Mouse (Mus musculus) forebrain, postnatal 0 days (tissue): ENCODE results near the gene Cfap73. TPM values are rescaled to one million over a fixed set of nuclear protein-coding genes. Genes with fewer than 3 reads are reported as not detected.

Experiments used
- ATAC-seq: fragments of 200-750 bp; cut with Nextera tagmentation; 2 replicates; pipeline ENCODE4 v1.8.0; 2017; ENCODE audit warnings: mild to moderate bottlenecking, moderate library complexity
- DNase-seq: peaks from one replicate; pipeline ENCODE4 v3.0.0-alpha.2; 2015
- H3K27ac ChIP-seq: fragments of 300-500 bp; sonication (generic); 2 replicates; pipeline ENCODE4 v1.5.1; 2014; ENCODE audit warnings: low read depth, mild to moderate bottlenecking, antibody characterized with exemption, low read length, moderate library complexity, mixed read lengths
- H3K27me3 ChIP-seq: fragments of 300-500 bp; sonication (generic); 2 replicates; pipeline ENCODE4 v1.6.1; 2014; ENCODE audit warnings: mild to moderate bottlenecking, low read length, mixed read lengths; ENCODE audit not compliant: insufficient read depth
- H3K36me3 ChIP-seq: fragments of 300-500 bp; sonication (generic); 2 replicates; pipeline ENCODE4 v1.6.1; 2014; ENCODE audit warnings: mild to moderate bottlenecking, moderate library complexity; ENCODE audit not compliant: insufficient read depth
- H3K4me1 ChIP-seq: fragments of 300-500 bp; sonication (generic); 2 replicates; pipeline ENCODE4 v1.6.1; 2014; ENCODE audit warnings: antibody characterized with exemption; ENCODE audit not compliant: insufficient read depth
- H3K4me2 ChIP-seq: fragments of 300-500 bp; sonication (generic); 2 replicates; pipeline ENCODE4 v1.6.1; 2014; ENCODE audit warnings: low read depth, mild to moderate bottlenecking, moderate library complexity
- H3K4me3 ChIP-seq: fragments of 300-500 bp; sonication (generic); 2 replicates; pipeline ENCODE4 v1.5.1; 2014; ENCODE audit warnings: low read depth, low read length, mixed read lengths
- H3K9ac ChIP-seq: fragments of 300-500 bp; sonication (generic); 2 replicates; pipeline ENCODE4 v1.6.1; 2014; ENCODE audit warnings: mild to moderate bottlenecking
- H3K9me3 ChIP-seq: fragments of 300-500 bp; sonication (generic); 2 replicates; pipeline ENCODE4 v1.6.1; 2016; ENCODE audit warnings: low read length
- CTCF ChIP-seq: sonication (generic); IDR thresholded peaks from 2 replicates; pipeline ENCODE4 v1.5.1; 2016; ENCODE audit warnings: antibody characterized with exemption, control low read depth, low read depth
- WGBS: fragments of 180-500 bp; shearing (Covaris S2); extraction: QIAGEN DNeasy Blood & Tissue Kit; methylation state at CpG from one replicate; pipeline ENCODE4 v1.1.7; 2014; 5-methylcytosine and 5-hydroxymethylcytosine counted together
- polyA plus RNA-seq: library from polyadenylated mRNA; unstranded; fragments of >200 nt; fragmentation: Nextera tagmentation; extraction: Ambion mirVana; gene quantifications from 2 replicates; pipeline ENCODE4 v1.2.1, GENCODE M21; 2015
- total RNA-seq: library from RNA; depleted of rRNA; stranded (reverse); fragments of >200 nt; gene quantifications from 2 replicates; pipeline ENCODE4 v1.2.3, GENCODE M21; 2014

Cfap73 gene
- total and polyA plus RNA-seq, 2 experiments from 2014 or later = 1.2 to 1.9 TPM

- Histone ChIP-seq H3K9me3 (no peaks in the 10 kb centered on the region), H3K4me3 (no peak overlapping the region), H3K27ac (no peak overlapping the region), H3K36me3 (no peaks in the 10 kb centered on the region), H3K27me3 (no peaks in the 10 kb centered on the region), H3K4me1 (peaks cover 5% of the 10 kb centered on the region; the same call in 1 of the 2 replicates), H3K9ac (no peak overlapping the region), H3K4me2 (no peak overlapping the region)
- ATAC-seq (no peak), DNase-seq (no peak)
- TF ChIP-seq CTCF = no peak
- WGBS = 79% methylated on average over 25 of the region's 25 CpGs
Observed at GRCm38 (mm10) chr5:120606590-120607200, 27.3 kb downstream of the Cfap73 start.

- peak overlapping the region; percentile 65 for H3K4me2 ChIP-seq
- no peak overlapping the region; the same call in 1 of the 2 replicates for H3K9ac ChIP-seq
- H3K27ac ChIP-seq = peak overlapping the region; percentile 79
- no peaks in the 10 kb centered on the region for H3K36me3 ChIP-seq
- ATAC-seq (peak; percentile 88), DNase-seq (peak; percentile 96)
- 1% methylated on average over 8 of the region's 8 CpGs for WGBS
- H3K4me3 ChIP-seq = peak overlapping the region; percentile 41
- TF ChIP-seq CTCF = peak; percentile 95
- H3K27me3 ChIP-seq = no peaks in the 10 kb centered on the region
- H3K9me3 ChIP-seq = no peaks in the 10 kb centered on the region
- no peaks in the 10 kb centered on the region for H3K4me1 ChIP-seq
Observed at GRCm38 (mm10) chr5:120605688-120606087, 28.3 kb downstream of the Cfap73 start.

GRCm38 (mm10) chr5:120605241-120605661 is 28.8 kb downstream of the Cfap73 start:
- TF ChIP-seq CTCF = no peak
- H3K36me3 ChIP-seq = no peaks in the 10 kb centered on the region
- H3K4me3 ChIP-seq = peak overlapping the region; percentile 41
- H3K4me1 ChIP-seq = no peaks in the 10 kb centered on the region
- peak overlapping the region; percentile 65 for H3K4me2 ChIP-seq
- peak; percentile 75 for ATAC-seq
- no peaks in the 10 kb centered on the region for H3K9me3 ChIP-seq
- whole genome bisulfite sequencing = 3% methylated on average over 10 of the region's 10 CpGs
- peak; percentile 62 for DNase-seq
- peak overlapping the region; percentile 58 for H3K9ac ChIP-seq
- peak overlapping the region; percentile 79 for H3K27ac ChIP-seq
- H3K27me3 ChIP-seq = no peaks in the 10 kb centered on the region

- Histone ChIP-seq H3K27ac (peak overlapping the region; percentile 79), H3K27me3 (no peaks in the 10 kb centered on the region), H3K4me2 (peak overlapping the region; percentile 65), H3K36me3 (no peaks in the 10 kb centered on the region), H3K9me3 (no peaks in the 10 kb centered on the region), H3K4me1 (no peaks in the 10 kb centered on the region), H3K4me3 (peak overlapping the region; percentile 41), H3K9ac (peak overlapping the region; percentile 58; the same call in 1 of the 2 replicates)
- ATAC-seq (peak; percentile 53), DNase-seq (peak; percentile 87)
- WGBS = 3% methylated on average over 6 of the region's 6 CpGs
- TF ChIP-seq CTCF = peak; percentile 86
Observed at GRCm38 (mm10) chr5:120604839-120605238, 29.2 kb downstream of the Cfap73 start.

GRCm38 (mm10) chr5:120603515-120603914 is 30.5 kb downstream of the Cfap73 start:
- WGBS = 60% methylated on average over 7 of the region's 7 CpGs

GRCm38 (mm10) chr5:120602210-120602609 is 31.8 kb downstream of the Cfap73 start:
- H3K4me2 ChIP-seq = no peak overlapping the region
- no peaks in the 10 kb centered on the region for H3K9me3 ChIP-seq
- no peak overlapping the region for H3K9ac ChIP-seq
- DNase-seq = no peak
- no peaks in the 10 kb centered on the region for H3K27me3 ChIP-seq
- no peak for TF ChIP-seq CTCF
- 94% methylated on average over 12 of the region's 12 CpGs for WGBS
- H3K4me1 ChIP-seq = no peaks in the 10 kb centered on the region
- H3K36me3 ChIP-seq = no peaks in the 10 kb centered on the region
- no peak overlapping the region for H3K4me3 ChIP-seq
- no peak overlapping the region for H3K27ac ChIP-seq
- no peak for ATAC-seq

More at GRCm38 (mm10) chr5:120603515-120603914, 30.5 kb downstream of the Cfap73 start:
- Histone ChIP-seq H3K9me3 (no peaks in the 10 kb centered on the region), H3K36me3 (no peaks in the 10 kb centered on the region), H3K4me3 (no peak overlapping the region), H3K4me2 (no peak overlapping the region), H3K4me1 (no peaks in the 10 kb centered on the region), H3K27ac (no peak overlapping the region), H3K27me3 (no peaks in the 10 kb centered on the region), H3K9ac (no peak overlapping the region)
- DNase-seq (no peak), ATAC-seq (no peak)
- no peak for TF ChIP-seq CTCF

GRCm38 (mm10) chr5:120600946-120601668 is 32.9 kb downstream of the Cfap73 start:
- TF ChIP-seq CTCF = peak; percentile 60
- DNase-seq (no peak), ATAC-seq (no peak)
- Histone ChIP-seq H3K9ac (no peak overlapping the region), H3K4me2 (no peak overlapping the region), H3K27ac (no peak overlapping the region), H3K9me3 (no peaks in the 10 kb centered on the region), H3K4me1 (no peaks in the 10 kb centered on the region), H3K36me3 (no peaks in the 10 kb centered on the region), H3K4me3 (no peak overlapping the region), H3K27me3 (no peaks in the 10 kb centered on the region)
- WGBS = 63% methylated on average over 11 of the region's 11 CpGs
